Mouse (Mus musculus): ENCODE data around the gene Gpsm2.

GRCm38 (mm10) chr3:108726413-108726812 lies 4.3 kb upstream of the Gpsm2 start:
- TF ChIP-seq CTCF (IDR thresholded peaks at IDR 0.05; ENCODE audit: low read depth) (no peak), EP300 (IDR thresholded peaks at IDR 0.05; ENCODE audit: low read depth) (no peak)
